Mouse (Mus musculus) testis, adult 2 months (tissue): ENCODE data around the gene Bsg.

ENCODE experiments used
- CTCF ChIP-seq: fragments of 200-500 bp; IDR thresholded peaks from 2 replicates; pipeline ENCODE4 v1.5.1; 2012; ENCODE audit warnings: low read depth, mild to moderate bottlenecking, inconsistent platforms, low read length, moderate library complexity; ENCODE audit not compliant: control insufficient read depth, insufficient read depth, insufficient replicate concordance
- POLR2A ChIP-seq: fragments of 200-500 bp; IDR thresholded peaks from 2 replicates; pipeline ENCODE4 v1.6.1; 2012; ENCODE audit warnings: low read depth, mild to moderate bottlenecking, inconsistent platforms, low read length, moderate library complexity; ENCODE audit not compliant: control insufficient read depth

DNA sequence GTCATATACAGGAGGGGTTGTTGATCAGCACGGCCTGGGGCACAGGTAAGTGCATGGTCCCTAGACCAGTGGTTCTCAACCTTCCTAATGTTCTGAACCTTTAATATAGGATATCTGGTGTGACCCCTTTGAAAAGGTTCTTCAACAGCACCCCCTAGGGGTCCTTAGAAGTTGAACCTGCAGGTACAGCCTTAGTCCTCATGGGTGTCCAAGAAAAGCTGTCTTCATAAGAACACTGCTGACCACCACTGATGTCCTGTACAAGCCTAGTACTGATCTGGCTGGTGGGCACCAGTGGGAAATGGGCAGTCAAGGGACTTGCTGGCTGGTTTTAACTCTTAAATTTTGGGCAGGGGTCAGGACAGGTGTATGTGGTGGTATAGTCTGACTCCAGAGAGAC lies 7.7 kb downstream of the Bsg start:
- TF ChIP-seq CTCF (no peak), POLR2A (no peak)
